Mouse (Mus musculus) forebrain, postnatal 0 days (tissue): ENCODE results near the gene Txlna. TPM values are rescaled to one million over a fixed set of nuclear protein-coding genes. Genes with fewer than 3 reads are reported as not detected.

Experiments used
- ATAC-seq: fragments of 200-750 bp; cut with Nextera tagmentation; 2 replicates; pipeline ENCODE4 v1.8.0; 2017; ENCODE audit warnings: mild to moderate bottlenecking, moderate library complexity
- DNase-seq: peaks from one replicate; pipeline ENCODE4 v3.0.0-alpha.2; 2015
- H3K27ac ChIP-seq: fragments of 300-500 bp; sonication (generic); 2 replicates; pipeline ENCODE4 v1.5.1; 2014; ENCODE audit warnings: low read depth, mild to moderate bottlenecking, antibody characterized with exemption, low read length, moderate library complexity, mixed read lengths
- H3K27me3 ChIP-seq: fragments of 300-500 bp; sonication (generic); 2 replicates; pipeline ENCODE4 v1.6.1; 2014; ENCODE audit warnings: mild to moderate bottlenecking, low read length, mixed read lengths; ENCODE audit not compliant: insufficient read depth
- H3K36me3 ChIP-seq: fragments of 300-500 bp; sonication (generic); 2 replicates; pipeline ENCODE4 v1.6.1; 2014; ENCODE audit warnings: mild to moderate bottlenecking, moderate library complexity; ENCODE audit not compliant: insufficient read depth
- H3K4me1 ChIP-seq: fragments of 300-500 bp; sonication (generic); 2 replicates; pipeline ENCODE4 v1.6.1; 2014; ENCODE audit warnings: antibody characterized with exemption; ENCODE audit not compliant: insufficient read depth
- H3K4me2 ChIP-seq: fragments of 300-500 bp; sonication (generic); 2 replicates; pipeline ENCODE4 v1.6.1; 2014; ENCODE audit warnings: low read depth, mild to moderate bottlenecking, moderate library complexity
- H3K4me3 ChIP-seq: fragments of 300-500 bp; sonication (generic); 2 replicates; pipeline ENCODE4 v1.5.1; 2014; ENCODE audit warnings: low read depth, low read length, mixed read lengths
- H3K9ac ChIP-seq: fragments of 300-500 bp; sonication (generic); 2 replicates; pipeline ENCODE4 v1.6.1; 2014; ENCODE audit warnings: mild to moderate bottlenecking
- H3K9me3 ChIP-seq: fragments of 300-500 bp; sonication (generic); 2 replicates; pipeline ENCODE4 v1.6.1; 2016; ENCODE audit warnings: low read length
- CTCF ChIP-seq: sonication (generic); IDR thresholded peaks from 2 replicates; pipeline ENCODE4 v1.5.1; 2016; ENCODE audit warnings: antibody characterized with exemption, control low read depth, low read depth
- WGBS: fragments of 180-500 bp; shearing (Covaris S2); extraction: QIAGEN DNeasy Blood & Tissue Kit; methylation state at CpG from one replicate; pipeline ENCODE4 v1.1.7; 2014; 5-methylcytosine and 5-hydroxymethylcytosine counted together
- microRNA-seq, 2 experiments: library from miRNA; unstranded; fragments of <30 nt; microRNA quantifications; one replicate each; pipeline ENCODE4; 2016
- polyA plus RNA-seq: library from polyadenylated mRNA; unstranded; fragments of >200 nt; fragmentation: Nextera tagmentation; extraction: Ambion mirVana; gene quantifications from 2 replicates; pipeline ENCODE4 v1.2.1, GENCODE M21; 2015
- total RNA-seq: library from RNA; depleted of rRNA; stranded (reverse); fragments of >200 nt; gene quantifications from 2 replicates; pipeline ENCODE4 v1.2.3, GENCODE M21; 2014; rRNA removed

Gene Txlna
- total and polyA plus RNA-seq, 2 experiments from 2014 or later, result 28.4 to 45.0 TPM

DNA sequence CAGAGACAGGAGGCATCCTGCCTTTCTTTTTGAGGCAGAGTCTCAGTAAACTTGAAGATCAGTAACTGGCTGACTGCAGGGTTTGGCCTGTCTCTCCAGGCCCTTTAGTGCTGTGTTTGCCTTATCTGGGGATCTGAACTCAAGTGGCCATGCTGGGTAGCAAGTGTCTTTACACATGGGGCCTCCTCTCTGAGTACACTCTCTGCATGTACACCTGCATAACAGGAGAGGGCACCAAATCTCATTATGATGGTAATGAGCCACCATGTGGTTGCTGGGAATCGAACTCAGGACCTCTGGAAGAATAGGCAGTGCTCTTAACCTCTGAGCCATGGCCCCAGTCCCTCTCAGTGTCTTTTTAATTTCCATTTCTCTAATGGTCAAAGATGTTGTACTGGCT, 58.6 kb downstream of the Txlna start:
- no peak for ATAC-seq
- Histone ChIP-seq H3K36me3 (no peaks in the 10 kb centered on the region), H3K9me3 (no peaks in the 10 kb centered on the region), H3K27ac (no peak overlapping the region), H3K27me3 (no peaks in the 10 kb centered on the region), H3K4me2 (no peak overlapping the region), H3K9ac (no peak overlapping the region), H3K4me3 (no peak overlapping the region), H3K4me1 (no peaks in the 10 kb centered on the region)
- no peak for DNase-seq
- 81% methylated on average over 1 of the region's 1 CpGs for WGBS
- no peak for TF ChIP-seq CTCF

DNA sequence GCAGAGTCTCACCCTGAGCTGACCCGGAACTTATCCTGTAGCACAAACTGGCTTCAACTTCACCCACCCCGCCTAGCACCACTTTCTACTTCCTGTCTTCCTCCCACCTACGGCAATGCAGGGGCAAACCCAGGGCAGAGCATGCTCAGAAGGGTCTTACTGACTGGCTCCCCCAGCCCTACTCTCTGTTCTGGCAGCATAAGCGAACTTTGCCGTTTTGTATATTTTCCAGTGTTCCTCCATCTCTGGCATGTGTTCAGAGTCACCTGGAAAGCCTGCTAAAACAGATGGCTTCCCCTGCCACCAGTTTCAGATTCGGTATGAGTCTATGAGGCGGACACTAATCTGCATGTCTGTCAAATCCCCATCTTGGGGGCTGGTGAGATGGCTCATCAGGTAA, 60.5 kb downstream of the Txlna start:
- Histone ChIP-seq H3K36me3 (no peaks in the 10 kb centered on the region), H3K4me3 (no peak overlapping the region), H3K4me2 (no peak overlapping the region), H3K4me1 (no peaks in the 10 kb centered on the region), H3K9me3 (no peaks in the 10 kb centered on the region), H3K27ac (no peak overlapping the region), H3K27me3 (no peaks in the 10 kb centered on the region), H3K9ac (no peak overlapping the region)
- WGBS, result 62% methylated on average over 7 of the region's 7 CpGs
- no peak for TF ChIP-seq CTCF
- ATAC-seq (no peak), DNase-seq (peak; percentile 36)

DNA sequence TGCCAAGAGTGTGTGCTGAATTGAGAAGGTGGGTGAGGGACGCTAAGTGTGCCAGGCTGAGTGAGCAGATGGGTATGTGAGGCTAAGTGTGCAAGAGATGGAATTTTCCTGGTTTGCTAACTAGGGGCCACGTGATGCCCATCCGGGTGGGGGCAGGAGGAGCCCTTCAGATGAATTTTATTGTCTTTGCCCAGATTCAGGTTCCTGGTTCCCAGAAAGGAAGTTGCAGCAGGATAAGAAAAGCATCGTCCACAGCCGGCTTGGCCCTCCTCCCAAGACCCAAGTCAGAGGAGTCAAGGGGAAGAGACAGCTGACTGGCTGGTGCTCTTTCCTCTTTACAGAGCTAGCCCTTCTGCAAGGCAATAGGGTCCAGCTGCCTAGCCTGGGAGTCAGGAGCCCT, 62.4 kb downstream of the Txlna start, which contains the start of gene Fam167b:
Fam167b (minus strand) TSS at position 84 of the 400 bp plus-strand sequence.
- DNase-seq (no peak), ATAC-seq (no peak)
- H3K9me3 ChIP-seq, result no peaks in the 10 kb centered on the region
- no peak within 1 kb of the TSS for H3K4me3 ChIP-seq
- H3K4me2 ChIP-seq, result no peak within 1 kb of the TSS
- H3K36me3 ChIP-seq, result no peaks in the 10 kb centered on the region
- no peak for TF ChIP-seq CTCF
- H3K4me1 ChIP-seq, result no peaks in the 10 kb centered on the region
- H3K27me3 ChIP-seq, result no peaks in the 10 kb centered on the region
- H3K27ac ChIP-seq, result no peak within 1 kb of the TSS
- no peak within 1 kb of the TSS for H3K9ac ChIP-seq
- WGBS, result 95% methylated on average over 5 of the region's 5 CpGs

DNA sequence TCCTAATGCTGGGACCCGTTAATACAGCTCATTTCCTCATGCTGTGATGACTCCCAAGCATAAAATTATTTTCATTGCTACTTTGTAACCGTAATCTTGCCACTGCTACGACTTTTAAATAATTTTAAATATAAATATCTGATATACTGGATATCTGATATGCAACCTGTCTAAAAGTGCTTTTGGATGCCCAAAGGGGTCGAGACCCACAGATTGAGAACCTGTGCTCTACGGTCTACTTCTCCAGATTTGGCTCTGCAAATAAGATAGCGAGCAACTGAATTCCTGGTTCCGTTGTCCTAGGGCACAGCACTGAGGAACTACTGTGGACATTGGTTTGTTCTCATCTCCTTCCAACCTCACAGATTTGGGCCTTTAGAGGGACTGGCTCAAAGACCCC, 63.2 kb downstream of the Txlna start:
- H3K27me3 ChIP-seq, result no peaks in the 10 kb centered on the region
- no peaks in the 10 kb centered on the region for H3K9me3 ChIP-seq
- H3K4me1 ChIP-seq, result no peaks in the 10 kb centered on the region
- DNase-seq (no peak), ATAC-seq (no peak)
- no peak overlapping the region for H3K4me2 ChIP-seq
- no peak overlapping the region for H3K27ac ChIP-seq
- H3K36me3 ChIP-seq, result no peaks in the 10 kb centered on the region
- no peak overlapping the region for H3K9ac ChIP-seq
- H3K4me3 ChIP-seq, result no peak overlapping the region
- TF ChIP-seq CTCF, result no peak
- WGBS, result 87% methylated on average over 7 of the region's 7 CpGs

DNA sequence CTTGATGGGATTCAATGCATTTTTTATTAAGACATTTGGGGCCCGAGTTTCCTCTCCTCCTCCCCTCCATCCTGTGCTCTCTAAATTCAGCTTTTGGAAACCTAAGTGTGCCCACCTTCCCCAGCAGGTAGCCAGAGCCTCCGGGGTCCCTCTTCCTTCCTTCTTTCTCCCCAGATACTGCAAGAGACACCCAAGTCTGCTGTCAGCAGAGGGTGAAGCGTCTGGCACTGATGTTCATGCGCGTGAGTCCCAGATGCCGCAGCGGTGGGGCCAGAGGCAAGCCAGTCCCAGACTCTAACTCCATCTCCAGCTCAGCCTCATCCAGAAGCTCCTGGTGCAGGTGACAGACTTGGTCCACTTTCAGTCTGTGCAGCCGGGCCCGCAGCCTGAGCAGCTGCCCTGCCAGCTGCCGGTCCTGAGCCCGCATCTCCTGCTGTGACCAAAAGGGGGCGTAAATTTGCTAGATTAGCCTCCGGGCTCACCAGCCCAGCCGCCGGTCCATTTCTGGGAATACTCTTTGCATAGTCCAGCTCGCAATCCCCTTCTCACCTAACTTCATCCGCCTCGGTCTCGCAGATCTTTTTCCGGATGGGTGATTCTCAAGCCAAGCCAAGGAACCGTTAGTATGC, 63.9 kb downstream of the Txlna start:
- Histone ChIP-seq H3K9ac (no peak overlapping the region), H3K4me1 (no peaks in the 10 kb centered on the region), H3K4me3 (no peak overlapping the region), H3K36me3 (no peaks in the 10 kb centered on the region), H3K27me3 (no peaks in the 10 kb centered on the region), H3K9me3 (no peaks in the 10 kb centered on the region), H3K4me2 (0 out of 2 replicates have a peak overlapping the region, but pooled peaks have one; percentile 17), H3K27ac (no peak overlapping the region)
- peak; percentile 46 for TF ChIP-seq CTCF
- 29% methylated on average over 21 of the region's 21 CpGs for whole genome bisulfite sequencing
- ATAC-seq (peak; percentile 36; the same call in 1 of the 2 replicates), DNase-seq (peak; percentile 56)

Small RNAs within 50 kb of the gene (microRNA-seq; reads per million reads assigned to microRNA genes)
- 0.39 to 0.61 reads per million in 2 experiments for gene Mir7016

Other genes starting within 250 kb of the Txlna start
- 7.0 and 10.5 TPM in 2 replicates for gene Zbtb8b, start 200.2 kb downstream of the Txlna start, total RNA-seq
- 6.0 and 9.2 TPM in 2 replicates for gene Zbtb8b, start 200.2 kb downstream of the Txlna start, polyA plus RNA-seq
- gene Bsdc1, start 179.5 kb downstream of the Txlna start, total RNA-seq, result 57.0 and 61.6 TPM in 2 replicates
- gene Bsdc1, start 179.5 kb downstream of the Txlna start, polyA plus RNA-seq, result 25.6 and 28.4 TPM in 2 replicates
- 0.24 and 0.46 TPM in 2 replicates for gene Tssk3, start 150.0 kb downstream of the Txlna start, total RNA-seq
- gene Tssk3, start 150.0 kb downstream of the Txlna start, polyA plus RNA-seq, result 0.62 and 0.98 TPM in 2 replicates
- gene Fam229a, start 149.9 kb downstream of the Txlna start, total RNA-seq, result 1.8 TPM in 1 of 2 replicates, not detected in the other
- gene Fam229a, start 149.9 kb downstream of the Txlna start, polyA plus RNA-seq, result 1.7 and 2.6 TPM in 2 replicates
- gene Marcksl1, start 127.5 kb downstream of the Txlna start, total RNA-seq, result 1,946 and 1,960 TPM in 2 replicates
- 2,276 and 2,298 TPM in 2 replicates for gene Marcksl1, start 127.5 kb downstream of the Txlna start, polyA plus RNA-seq
- gene Hdac1, start 98.4 kb downstream of the Txlna start, total RNA-seq, result 25.6 and 30.8 TPM in 2 replicates
- 47.3 and 50.7 TPM in 2 replicates for gene Hdac1, start 98.4 kb downstream of the Txlna start, polyA plus RNA-seq
- gene Lck, start 67.4 kb downstream of the Txlna start, total RNA-seq, result 13.9 and 15.3 TPM in 2 replicates
- 14.9 and 17.0 TPM in 2 replicates for gene Lck, start 67.4 kb downstream of the Txlna start, polyA plus RNA-seq
- not detected in 2 replicates for gene Fam167b, start 62.5 kb downstream of the Txlna start, total RNA-seq
- gene Fam167b, start 62.5 kb downstream of the Txlna start, polyA plus RNA-seq, result 0.23 TPM in 1 of 2 replicates, not detected in the other
- 255 and 301 TPM in 2 replicates for gene Eif3i, start 40.4 kb downstream of the Txlna start, total RNA-seq
- 226 and 261 TPM in 2 replicates for gene Eif3i, start 40.4 kb downstream of the Txlna start, polyA plus RNA-seq
- 151 and 155 TPM in 2 replicates for gene Tmem234, start 40.4 kb downstream of the Txlna start, total RNA-seq
- gene Tmem234, start 40.4 kb downstream of the Txlna start, polyA plus RNA-seq, result 215 and 218 TPM in 2 replicates
- 3.0 TPM in 1 of 2 replicates, not detected in the other for gene Dcdc2b, start 26.8 kb downstream of the Txlna start, total RNA-seq
- gene Dcdc2b, start 26.8 kb downstream of the Txlna start, polyA plus RNA-seq, result 3.6 and 4.5 TPM in 2 replicates
- gene Iqcc, start 22.0 kb downstream of the Txlna start, total RNA-seq, result 25.9 and 31.5 TPM in 2 replicates
- 21.4 and 24.7 TPM in 2 replicates for gene Iqcc, start 22.0 kb downstream of the Txlna start, polyA plus RNA-seq
- 89.2 and 120 TPM in 2 replicates for gene Ccdc28b, start 17.1 kb downstream of the Txlna start, total RNA-seq
- gene Ccdc28b, start 17.1 kb downstream of the Txlna start, polyA plus RNA-seq, result 144 and 146 TPM in 2 replicates
- 52.8 and 60.5 TPM in 2 replicates for gene Kpna6, start 31.7 kb upstream of the Txlna start, total RNA-seq
- gene Kpna6, start 31.7 kb upstream of the Txlna start, polyA plus RNA-seq, result 9.8 and 11.2 TPM in 2 replicates
- gene Tmem39b, start 55.8 kb upstream of the Txlna start, total RNA-seq, result 17.2 and 23.0 TPM in 2 replicates
- 15.3 and 16.1 TPM in 2 replicates for gene Tmem39b, start 55.8 kb upstream of the Txlna start, polyA plus RNA-seq
- gene Khdrbs1, start 101.2 kb upstream of the Txlna start, total RNA-seq, result 108 and 128 TPM in 2 replicates
- gene Khdrbs1, start 101.2 kb upstream of the Txlna start, polyA plus RNA-seq, result 90.5 and 105 TPM in 2 replicates
- gene Ptp4a2, start 170.2 kb upstream of the Txlna start, total RNA-seq, result 123 and 131 TPM in 2 replicates
- 252 and 270 TPM in 2 replicates for gene Ptp4a2, start 170.2 kb upstream of the Txlna start, polyA plus RNA-seq